Mouse (Mus musculus): ENCODE measurements around the gene Galnt6. TPM values are rescaled to one million over a fixed set of nuclear protein-coding genes. Genes with fewer than 3 reads are reported as not detected.

Gene Galnt6
- polyA plus RNA-seq, 1 experiment from 2014 or later, result 1.8 TPM

- Histone ChIP-seq H3K36me3 (ENCODE audit: control insufficient read depth, insufficient read depth) (no peaks in the 10 kb centered on the region), H3K4me1 (ENCODE audit: control insufficient read depth, low read depth, low read length) (no peaks in the 10 kb centered on the region), H3K4me2 (ENCODE audit: low read depth, low read length) (no peak overlapping the region), H3K27me3 (ENCODE audit: control insufficient read depth, insufficient read depth, low read depth, low read length) (no peaks in the 10 kb centered on the region; the same call in none of the 2 replicates), H3K9me3 (replicated peaks; ENCODE audit: control insufficient read depth, low read length) (no peaks in the 10 kb centered on the region), H3K4me3 (ENCODE audit: low read depth, low read length) (no peak overlapping the region), H3K27ac (ENCODE audit: low read length) (no peak overlapping the region), H3K9ac (ENCODE audit: low read depth, low read length) (no peak overlapping the region)
- WGBS (ENCODE audit: insufficient replicate concordance), result 70% methylated on average over 10 of the region's 10 CpGs
- ATAC-seq (ENCODE audit: low read depth), result no peak
Measured at GRCm38 (mm10) chr15:100720066-100720465, 9.1 kb downstream of the Galnt6 start.

DNA sequence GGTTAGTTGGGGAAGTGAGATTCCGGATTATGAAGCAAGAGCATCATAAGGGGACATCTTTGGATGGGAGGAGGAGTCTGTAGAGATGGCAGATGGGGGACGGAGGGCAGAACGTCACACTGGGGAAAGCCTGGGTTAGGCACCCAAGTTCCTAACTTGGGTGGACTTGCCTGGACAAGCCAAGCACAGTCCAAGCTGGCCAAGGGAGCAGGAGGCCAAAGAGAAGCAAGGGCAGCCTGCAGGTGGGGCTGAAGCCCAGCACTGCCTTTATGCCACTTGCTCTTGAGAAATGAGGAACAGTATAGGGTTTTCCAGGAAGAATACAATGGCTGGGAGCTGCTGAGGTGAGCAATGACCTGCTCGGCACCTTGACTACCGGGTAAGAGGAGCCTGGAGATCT is 10.0 kb downstream of the Galnt6 start:
- Histone ChIP-seq H3K4me1 (ENCODE audit: control insufficient read depth, low read depth, low read length) (no peaks in the 10 kb centered on the region), H3K27ac (ENCODE audit: low read length) (no peak overlapping the region), H3K4me3 (ENCODE audit: low read depth, low read length) (no peak overlapping the region), H3K9me3 (replicated peaks; ENCODE audit: control insufficient read depth, low read length) (no peaks in the 10 kb centered on the region), H3K27me3 (ENCODE audit: control insufficient read depth, insufficient read depth, low read depth, low read length) (no peaks in the 10 kb centered on the region; the same call in none of the 2 replicates), H3K4me2 (ENCODE audit: low read depth, low read length) (no peak overlapping the region), H3K9ac (ENCODE audit: low read depth, low read length) (no peak overlapping the region), H3K36me3 (ENCODE audit: control insufficient read depth, insufficient read depth) (no peaks in the 10 kb centered on the region)
- no peak for ATAC-seq (ENCODE audit: low read depth)
- 84% methylated on average over 5 of the region's 5 CpGs for WGBS (ENCODE audit: insufficient replicate concordance)

- WGBS (ENCODE audit: insufficient replicate concordance), result 74% methylated on average over 11 of the region's 11 CpGs
- H3K36me3 ChIP-seq (ENCODE audit: control insufficient read depth, insufficient read depth), result no peaks in the 10 kb centered on the region
- no peaks in the 10 kb centered on the region; the same call in none of the 2 replicates for H3K27me3 ChIP-seq (ENCODE audit: control insufficient read depth, insufficient read depth, low read depth, low read length)
- no peak for ATAC-seq (ENCODE audit: low read depth)
- H3K4me1 ChIP-seq (ENCODE audit: control insufficient read depth, low read depth, low read length), result no peaks in the 10 kb centered on the region
- H3K9me3 ChIP-seq (replicated peaks; ENCODE audit: control insufficient read depth, low read length), result no peaks in the 10 kb centered on the region
- no peak overlapping the region for H3K4me3 ChIP-seq (ENCODE audit: low read depth, low read length)
- H3K4me2 ChIP-seq (ENCODE audit: low read depth, low read length), result no peak overlapping the region
- H3K27ac ChIP-seq (ENCODE audit: low read length), result no peak overlapping the region
- no peak overlapping the region for H3K9ac ChIP-seq (ENCODE audit: low read depth, low read length)
Measured at GRCm38 (mm10) chr15:100718572-100718971, 10.6 kb downstream of the Galnt6 start.

- H3K36me3 ChIP-seq (ENCODE audit: control insufficient read depth, insufficient read depth), result no peaks in the 10 kb centered on the region
- 34% methylated on average over 6 of the region's 6 CpGs for WGBS (ENCODE audit: insufficient replicate concordance)
- ATAC-seq (ENCODE audit: low read depth), result no peak
- no peak overlapping the region for H3K9ac ChIP-seq (ENCODE audit: low read depth, low read length)
- H3K4me1 ChIP-seq (ENCODE audit: control insufficient read depth, low read depth, low read length), result no peaks in the 10 kb centered on the region
- H3K4me2 ChIP-seq (ENCODE audit: low read depth, low read length), result no peak overlapping the region
- no peak overlapping the region for H3K27ac ChIP-seq (ENCODE audit: low read length)
- no peaks in the 10 kb centered on the region; the same call in 1 of the 2 replicates for H3K27me3 ChIP-seq (ENCODE audit: control insufficient read depth, insufficient read depth, low read depth, low read length)
- no peaks in the 10 kb centered on the region for H3K9me3 ChIP-seq (replicated peaks; ENCODE audit: control insufficient read depth, low read length)
- no peak overlapping the region for H3K4me3 ChIP-seq (ENCODE audit: low read depth, low read length)
Measured at GRCm38 (mm10) chr15:100717933-100718332, 11.2 kb downstream of the Galnt6 start.

DNA sequence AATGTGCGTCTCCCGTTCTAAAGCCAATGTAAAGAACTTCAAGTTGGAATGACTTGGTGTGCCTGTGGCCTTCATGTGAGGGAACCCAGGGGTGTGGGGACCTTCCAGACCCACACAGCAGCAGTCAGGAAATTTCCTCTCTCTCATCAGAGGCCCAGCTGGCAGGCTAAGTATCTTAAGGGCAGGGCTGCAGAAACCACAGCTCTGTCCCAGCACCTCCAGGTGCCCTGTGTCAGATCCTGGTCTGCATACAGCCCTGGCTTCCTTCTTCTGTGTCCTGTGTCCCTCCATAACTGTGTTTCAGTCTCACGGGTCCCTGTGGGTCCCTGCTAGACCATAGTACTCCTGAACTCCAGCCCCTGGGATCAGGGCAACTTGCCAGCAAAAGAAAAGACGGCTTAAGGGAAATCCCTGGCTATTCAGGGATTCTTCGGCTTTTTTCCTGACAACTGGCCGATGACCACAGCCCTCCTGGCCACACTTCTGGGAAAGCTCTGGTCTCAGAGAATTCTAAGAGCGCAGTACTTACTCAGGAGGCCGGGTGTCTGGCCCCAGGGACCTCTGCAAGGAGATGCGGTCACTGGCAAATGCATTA is 13.7 kb downstream of the Galnt6 start:
- Histone ChIP-seq H3K9ac (ENCODE audit: low read depth, low read length) (no peak overlapping the region), H3K4me3 (ENCODE audit: low read depth, low read length) (no peak overlapping the region), H3K36me3 (ENCODE audit: control insufficient read depth, insufficient read depth) (no peaks in the 10 kb centered on the region), H3K27ac (ENCODE audit: low read length) (no peak overlapping the region), H3K9me3 (replicated peaks; ENCODE audit: control insufficient read depth, low read length) (no peaks in the 10 kb centered on the region), H3K4me2 (ENCODE audit: low read depth, low read length) (no peak overlapping the region), H3K4me1 (ENCODE audit: control insufficient read depth, low read depth, low read length) (no peaks in the 10 kb centered on the region), H3K27me3 (ENCODE audit: control insufficient read depth, insufficient read depth, low read depth, low read length) (no peaks in the 10 kb centered on the region)
- 71% methylated on average over 9 of the region's 9 CpGs for WGBS (ENCODE audit: insufficient replicate concordance)
- no peak for ATAC-seq (ENCODE audit: low read depth)

GRCm38 (mm10) chr15:100714470-100714869 is 14.7 kb downstream of the Galnt6 start:
- no peak overlapping the region for H3K9ac ChIP-seq (ENCODE audit: low read depth, low read length)
- no peak for ATAC-seq (ENCODE audit: low read depth)
- no peaks in the 10 kb centered on the region for H3K27me3 ChIP-seq (ENCODE audit: control insufficient read depth, insufficient read depth, low read depth, low read length)
- H3K4me3 ChIP-seq (ENCODE audit: low read depth, low read length), result no peak overlapping the region
- H3K4me2 ChIP-seq (ENCODE audit: low read depth, low read length), result no peak overlapping the region
- 68% methylated on average over 8 of the region's 8 CpGs for WGBS (ENCODE audit: insufficient replicate concordance)
- H3K9me3 ChIP-seq (replicated peaks; ENCODE audit: control insufficient read depth, low read length), result no peaks in the 10 kb centered on the region
- no peaks in the 10 kb centered on the region for H3K4me1 ChIP-seq (ENCODE audit: control insufficient read depth, low read depth, low read length)
- H3K36me3 ChIP-seq (ENCODE audit: control insufficient read depth, insufficient read depth), result no peaks in the 10 kb centered on the region
- H3K27ac ChIP-seq (ENCODE audit: low read length), result no peak overlapping the region

GRCm38 (mm10) chr15:100710838-100711237 is 18.3 kb downstream of the Galnt6 start:
- no peak for ATAC-seq (ENCODE audit: low read depth)
- 61% methylated on average over 6 of the region's 6 CpGs for WGBS (ENCODE audit: insufficient replicate concordance)
- H3K27me3 ChIP-seq (ENCODE audit: control insufficient read depth, insufficient read depth, low read depth, low read length), result no peaks in the 10 kb centered on the region

GRCm38 (mm10) chr15:100708433-100709078 is 20.6 kb downstream of the Galnt6 start:
- Histone ChIP-seq H3K4me2 (ENCODE audit: low read depth, low read length) (no peak overlapping the region), H3K27ac (ENCODE audit: low read length) (no peak overlapping the region), H3K9ac (ENCODE audit: low read depth, low read length) (no peak overlapping the region), H3K4me1 (ENCODE audit: control insufficient read depth, low read depth, low read length) (no peaks in the 10 kb centered on the region), H3K27me3 (ENCODE audit: control insufficient read depth, insufficient read depth, low read depth, low read length) (peaks cover 5% of the 10 kb centered on the region; the same call in 1 of the 2 replicates), H3K36me3 (ENCODE audit: control insufficient read depth, insufficient read depth) (no peaks in the 10 kb centered on the region), H3K4me3 (ENCODE audit: low read depth, low read length) (no peak overlapping the region), H3K9me3 (replicated peaks; ENCODE audit: control insufficient read depth, low read length) (no peaks in the 10 kb centered on the region)
- ATAC-seq (ENCODE audit: low read depth), result no peak
- 33% methylated on average over 8 of the region's 8 CpGs for WGBS (ENCODE audit: insufficient replicate concordance)

More at GRCm38 (mm10) chr15:100710838-100711237, 18.3 kb downstream of the Galnt6 start:
- Histone ChIP-seq H3K36me3 (ENCODE audit: control insufficient read depth, insufficient read depth) (no peaks in the 10 kb centered on the region), H3K4me1 (ENCODE audit: control insufficient read depth, low read depth, low read length) (no peaks in the 10 kb centered on the region), H3K4me3 (ENCODE audit: low read depth, low read length) (no peak overlapping the region), H3K27ac (ENCODE audit: low read length) (no peak overlapping the region), H3K9me3 (replicated peaks; ENCODE audit: control insufficient read depth, low read length) (no peaks in the 10 kb centered on the region), H3K9ac (ENCODE audit: low read depth, low read length) (no peak overlapping the region), H3K4me2 (ENCODE audit: low read depth, low read length) (no peak overlapping the region)

DNA sequence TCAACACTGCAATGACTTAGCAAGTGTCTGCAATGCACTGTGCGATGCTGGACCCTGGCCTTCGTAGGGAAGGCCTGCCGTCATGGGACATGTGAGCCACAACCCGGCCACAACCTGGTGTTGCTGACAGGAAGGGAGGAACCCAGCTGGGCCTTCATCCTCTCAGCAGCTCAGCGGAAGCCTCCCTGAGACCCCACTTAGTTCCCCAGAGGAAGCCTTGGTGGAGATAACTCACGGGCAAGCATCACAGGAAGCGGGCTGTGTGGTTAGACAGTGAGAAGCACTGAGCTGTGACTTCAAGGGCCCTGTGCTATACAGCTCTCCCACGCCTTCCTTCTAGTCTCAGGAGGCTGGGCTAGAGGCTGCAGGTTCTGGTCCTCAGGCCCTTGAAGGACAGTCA is 22.9 kb downstream of the Galnt6 start:
- 0 out of 2 replicates have a peak, but pooled peaks have one; percentile 39 for ATAC-seq (ENCODE audit: low read depth)
- Histone ChIP-seq H3K27ac (ENCODE audit: low read length) (no peak overlapping the region), H3K4me1 (ENCODE audit: control insufficient read depth, low read depth, low read length) (peaks cover 10% of the 10 kb centered on the region), H3K36me3 (ENCODE audit: control insufficient read depth, insufficient read depth) (no peaks in the 10 kb centered on the region), H3K4me3 (ENCODE audit: low read depth, low read length) (no peak overlapping the region), H3K4me2 (ENCODE audit: low read depth, low read length) (no peak overlapping the region), H3K9me3 (replicated peaks; ENCODE audit: control insufficient read depth, low read length) (no peaks in the 10 kb centered on the region), H3K27me3 (ENCODE audit: control insufficient read depth, insufficient read depth, low read depth, low read length) (peaks cover 5% of the 10 kb centered on the region; the same call in 1 of the 2 replicates), H3K9ac (ENCODE audit: low read depth, low read length) (no peak overlapping the region)
- WGBS (ENCODE audit: insufficient replicate concordance), result 17% methylated on average over 8 of the region's 8 CpGs

Measured in liver, embryonic 16.5 days (tissue).